Mouse (Mus musculus): ENCODE data around the gene Slpi.

DNA sequence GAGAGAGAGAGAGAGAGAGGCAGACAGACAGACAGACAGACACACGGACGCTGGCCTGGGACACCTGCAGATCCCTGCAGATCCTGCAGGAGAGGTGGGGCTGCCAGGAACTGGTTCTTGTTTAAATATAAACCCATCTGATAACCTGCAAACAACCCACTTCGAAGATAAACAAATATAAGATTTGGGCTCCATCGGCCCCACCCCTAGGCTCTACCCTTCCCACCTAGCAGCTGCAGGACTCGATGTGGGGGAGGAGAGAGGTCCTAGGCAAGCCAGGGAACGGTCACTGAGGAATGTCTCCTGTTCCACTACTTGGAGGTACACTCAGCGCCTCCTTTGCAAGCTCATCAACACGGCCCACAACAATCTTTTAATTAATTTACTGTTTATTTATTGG is 49.4 kb upstream of the Slpi start:
- TF ChIP-seq CTCF (IDR thresholded peaks at IDR 0.05; ENCODE audit: low read depth, low read length), result no peak
- no peak for TF ChIP-seq POLR2A (IDR thresholded peaks at IDR 0.05; ENCODE audit: borderline replicate concordance, low read depth, low read length)
